Mouse (Mus musculus): Measurements from ENCODE around the gene Olfr619. TPM values are rescaled to one million over a fixed set of nuclear protein-coding genes. Genes with fewer than 3 reads are reported as not detected.

The Olfr619 gene
- not detected in 2 replicates for polyA plus RNA-seq (2015; fragmentation: Nextera tagmentation; extraction: Ambion mirVana)

DNA sequence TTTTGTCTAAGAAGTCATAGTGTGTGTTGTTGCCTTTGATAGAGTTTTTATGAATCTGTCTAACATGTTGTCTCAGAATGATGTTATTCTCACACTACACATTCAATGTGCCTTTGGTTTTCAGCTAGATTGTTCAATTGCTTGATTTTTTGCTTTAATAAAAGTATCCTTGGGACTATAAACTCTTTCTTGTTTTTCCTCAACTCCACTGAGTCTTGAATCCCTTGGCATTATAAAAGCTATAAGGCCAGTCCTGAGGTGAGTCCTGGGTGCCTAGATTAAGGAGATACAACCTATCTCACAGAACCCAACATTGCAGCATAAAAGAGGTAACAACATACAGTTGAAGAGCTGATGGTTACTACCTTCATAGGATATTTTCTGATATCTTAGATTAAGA is at the start of gene Olfr619:
Olfr619 (plus strand) TSS at position 301 of the 400 bp plus-strand sequence.

DNA sequence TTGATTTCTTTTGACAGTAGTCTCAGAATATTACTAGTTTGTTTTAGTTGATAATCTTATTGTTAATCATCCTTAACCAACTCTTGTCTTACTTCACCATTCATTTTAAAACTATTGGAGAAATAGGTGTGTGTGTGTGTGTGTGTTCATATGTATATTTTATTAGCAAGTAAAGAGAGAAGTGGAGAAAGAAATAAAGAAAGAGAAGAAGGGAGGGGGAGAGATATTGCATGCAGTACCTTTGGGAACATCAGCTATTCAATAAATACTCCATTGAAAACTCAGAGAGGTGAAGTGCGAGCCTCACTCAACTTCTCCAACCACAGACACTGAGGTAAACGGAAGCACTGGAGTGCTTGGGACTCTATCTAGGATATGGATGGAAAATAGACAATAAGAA is 44.6 kb upstream of the Olfr619 start, which contains the start of gene Olfr615:
Olfr615 (plus strand) TSS at position 301 of the 400 bp plus-strand sequence.

DNA sequence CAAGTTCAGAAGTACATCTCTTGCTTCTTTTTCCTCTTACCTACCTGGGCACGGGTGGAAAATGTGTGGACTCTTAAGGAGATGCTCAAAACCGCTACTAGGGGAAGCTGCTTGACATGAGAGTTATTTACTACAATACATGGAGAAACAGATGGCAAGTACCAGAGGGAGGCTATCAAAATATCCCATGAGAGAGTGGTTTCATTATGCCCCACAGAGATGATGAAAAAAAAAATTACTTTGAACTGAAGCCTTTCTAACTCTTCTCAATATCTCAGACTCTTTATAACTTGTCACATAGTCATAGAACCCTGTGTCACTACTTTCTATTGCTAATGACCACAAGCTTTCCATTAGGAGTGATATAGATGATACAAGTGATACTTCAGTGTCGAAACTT is 31.3 kb upstream of the Olfr619 start, which contains the start of gene Olfr616:
Olfr616 (minus strand) TSS at position 101 of the 400 bp plus-strand sequence.

DNA sequence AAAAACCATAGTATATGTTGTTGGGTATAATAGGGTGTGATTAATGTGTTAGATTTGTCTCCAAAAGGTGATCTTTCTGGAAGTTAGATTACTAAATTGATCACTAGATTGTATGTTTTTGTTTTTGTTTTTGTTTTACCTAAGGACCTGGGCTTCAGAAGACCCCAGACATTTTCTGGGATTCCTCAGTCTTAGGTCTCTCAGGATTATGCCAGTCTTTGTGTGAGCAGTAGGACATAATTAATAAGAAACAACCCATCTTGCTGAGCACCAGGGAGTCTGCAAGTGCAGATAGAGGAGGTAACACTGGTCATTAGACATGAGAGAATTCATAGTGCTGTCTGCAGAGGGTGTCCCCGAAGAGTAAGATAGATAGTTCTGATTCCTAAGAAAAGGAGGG is 27.6 kb upstream of the Olfr619 start, which contains the start of gene Olfr617:
Olfr617 (plus strand) TSS at position 301 of the 400 bp plus-strand sequence.

DNA sequence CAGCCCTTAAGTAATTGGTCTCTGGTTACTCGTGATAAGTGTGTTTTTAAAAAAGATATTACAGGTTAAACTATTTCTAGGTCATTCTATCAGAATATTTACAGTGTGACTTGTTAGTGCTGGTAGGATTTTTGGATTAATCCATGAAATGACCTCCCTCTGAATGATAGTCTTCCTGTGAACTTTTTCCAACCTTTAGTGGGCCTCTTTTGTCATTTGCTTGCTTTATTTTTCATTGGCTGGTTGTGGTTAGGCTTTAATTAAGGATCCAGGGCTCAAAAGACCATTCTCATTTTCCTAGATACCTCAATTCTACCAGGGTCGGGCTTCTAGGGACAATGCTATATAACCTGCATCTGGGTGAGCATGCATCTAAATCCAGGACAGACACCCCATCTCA is 10.6 kb upstream of the Olfr619 start, which contains the start of gene Olfr618:
Olfr618 (plus strand) TSS at position 301 of the 400 bp plus-strand sequence.

DNA sequence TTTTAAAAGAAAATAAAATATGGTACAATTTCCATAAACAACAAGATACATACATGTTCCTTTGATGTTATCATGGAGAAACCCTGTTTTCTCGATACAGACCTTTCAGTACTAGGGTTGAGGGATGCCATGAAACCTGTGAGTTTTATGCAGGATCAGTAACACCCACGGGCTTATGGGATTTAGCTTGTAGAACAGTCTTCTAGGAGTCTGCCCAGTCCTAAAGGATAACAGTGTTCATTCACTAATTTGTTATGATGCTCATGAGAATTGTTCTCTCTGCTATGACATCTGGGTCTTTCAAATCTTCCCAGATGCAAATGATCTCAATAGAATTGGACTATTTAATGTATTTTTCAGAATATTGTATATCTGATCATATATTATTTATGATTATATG is 12.1 kb downstream of the Olfr619 start, which contains the start of gene Olfr620:
Olfr620 (minus strand) TSS at position 101 of the 400 bp plus-strand sequence.

DNA sequence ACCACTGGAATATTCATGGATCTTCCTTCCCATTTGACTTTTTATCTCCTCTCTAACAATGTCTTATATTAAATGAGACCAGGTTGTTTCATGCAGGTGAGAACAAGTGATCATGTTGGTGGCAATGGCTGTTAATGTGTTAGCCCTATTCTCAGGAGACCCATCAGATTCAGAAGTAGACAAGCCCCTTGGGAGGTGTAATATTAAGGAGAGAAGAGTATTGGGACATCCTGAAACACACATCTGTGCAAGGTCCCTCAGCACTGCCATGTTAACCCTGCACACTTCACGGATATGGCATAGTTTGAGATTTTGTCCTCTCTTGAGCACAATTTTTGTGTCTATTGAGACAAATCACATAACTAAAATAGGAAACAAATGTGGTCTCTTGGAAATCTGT is 42.2 kb downstream of the Olfr619 start, which contains the start of gene Olfr622:
Olfr622 (minus strand) TSS at position 101 of the 400 bp plus-strand sequence.

Other genes starting within 250 kb of the Olfr619 start
- gene Olfr601, start 237.9 kb upstream of the Olfr619 start, polyA plus RNA-seq (2015; fragmentation: Nextera tagmentation; extraction: Ambion mirVana) = not detected in 2 replicates
- not detected in 2 replicates for gene Olfr603, start 214.4 kb upstream of the Olfr619 start, polyA plus RNA-seq (2015; fragmentation: Nextera tagmentation; extraction: Ambion mirVana)
- gene Usp17lc, start 185.5 kb upstream of the Olfr619 start, polyA plus RNA-seq (2015; fragmentation: Nextera tagmentation; extraction: Ambion mirVana) = not detected in 2 replicates
- gene Olfr605, start 155.1 kb upstream of the Olfr619 start, polyA plus RNA-seq (2015; fragmentation: Nextera tagmentation; extraction: Ambion mirVana) = not detected in 2 replicates
- not detected in 2 replicates for gene Olfr606, start 151.5 kb upstream of the Olfr619 start, polyA plus RNA-seq (2015; fragmentation: Nextera tagmentation; extraction: Ambion mirVana)
- not detected in 2 replicates for gene Olfr607, start 136.4 kb upstream of the Olfr619 start, polyA plus RNA-seq (2015; fragmentation: Nextera tagmentation; extraction: Ambion mirVana)
- not detected in 2 replicates for gene Olfr608, start 130.7 kb upstream of the Olfr619 start, polyA plus RNA-seq (2015; fragmentation: Nextera tagmentation; extraction: Ambion mirVana)
- gene Olfr609, start 102.5 kb upstream of the Olfr619 start, polyA plus RNA-seq (2015; fragmentation: Nextera tagmentation; extraction: Ambion mirVana) = not detected in 2 replicates
- gene Olfr610, start 88.5 kb upstream of the Olfr619 start, polyA plus RNA-seq (2015; fragmentation: Nextera tagmentation; extraction: Ambion mirVana) = not detected in 2 replicates
- gene Olfr611, start 79.7 kb upstream of the Olfr619 start, polyA plus RNA-seq (2015; fragmentation: Nextera tagmentation; extraction: Ambion mirVana) = not detected in 2 replicates
- not detected in 2 replicates for gene Olfr612, start 57.9 kb upstream of the Olfr619 start, polyA plus RNA-seq (2015; fragmentation: Nextera tagmentation; extraction: Ambion mirVana)
- not detected in 2 replicates for gene Olfr613, start 52.5 kb upstream of the Olfr619 start, polyA plus RNA-seq (2015; fragmentation: Nextera tagmentation; extraction: Ambion mirVana)
- not detected in 2 replicates for gene Olfr615, start 44.5 kb upstream of the Olfr619 start, polyA plus RNA-seq (2015; fragmentation: Nextera tagmentation; extraction: Ambion mirVana)
- gene Olfr616, start 31.4 kb upstream of the Olfr619 start, polyA plus RNA-seq (2015; fragmentation: Nextera tagmentation; extraction: Ambion mirVana) = not detected in 2 replicates
- gene Olfr617, start 27.5 kb upstream of the Olfr619 start, polyA plus RNA-seq (2015; fragmentation: Nextera tagmentation; extraction: Ambion mirVana) = not detected in 2 replicates
- not detected in 2 replicates for gene Olfr618, start 10.5 kb upstream of the Olfr619 start, polyA plus RNA-seq (2015; fragmentation: Nextera tagmentation; extraction: Ambion mirVana)
- not detected in 2 replicates for gene Olfr620, start 12.0 kb downstream of the Olfr619 start, polyA plus RNA-seq (2015; fragmentation: Nextera tagmentation; extraction: Ambion mirVana)
- gene Olfr622, start 42.1 kb downstream of the Olfr619 start, polyA plus RNA-seq (2015; fragmentation: Nextera tagmentation; extraction: Ambion mirVana) = not detected in 2 replicates
- not detected in 2 replicates for gene Olfr623, start 63.1 kb downstream of the Olfr619 start, polyA plus RNA-seq (2015; fragmentation: Nextera tagmentation; extraction: Ambion mirVana)
- gene Olfr624, start 70.6 kb downstream of the Olfr619 start, polyA plus RNA-seq (2015; fragmentation: Nextera tagmentation; extraction: Ambion mirVana) = 0.02 and 0.08 TPM in 2 replicates
- gene Olfr625-ps1, start 82.1 kb downstream of the Olfr619 start, polyA plus RNA-seq (2015; fragmentation: Nextera tagmentation; extraction: Ambion mirVana) = not detected in 2 replicates
- gene Olfr243, start 114.1 kb downstream of the Olfr619 start, polyA plus RNA-seq (2015; fragmentation: Nextera tagmentation; extraction: Ambion mirVana) = not detected in 2 replicates
- not detected in 2 replicates for gene Olfr628, start 129.8 kb downstream of the Olfr619 start, polyA plus RNA-seq (2015; fragmentation: Nextera tagmentation; extraction: Ambion mirVana)
- 0.14 and 0.19 TPM in 2 replicates for gene Olfr629, start 144.4 kb downstream of the Olfr619 start, polyA plus RNA-seq (2015; fragmentation: Nextera tagmentation; extraction: Ambion mirVana)
- gene Olfr630, start 156.8 kb downstream of the Olfr619 start, polyA plus RNA-seq (2015; fragmentation: Nextera tagmentation; extraction: Ambion mirVana) = not detected in 2 replicates
- 0.05 TPM in 1 of 2 replicates, not detected in the other for gene Olfr69, start 171.0 kb downstream of the Olfr619 start, polyA plus RNA-seq (2015; fragmentation: Nextera tagmentation; extraction: Ambion mirVana)
- gene Olfr68, start 179.1 kb downstream of the Olfr619 start, polyA plus RNA-seq (2015; fragmentation: Nextera tagmentation; extraction: Ambion mirVana) = 0.02 TPM in 1 of 2 replicates, not detected in the other
- not detected in 2 replicates for gene Olfr67, start 191.2 kb downstream of the Olfr619 start, polyA plus RNA-seq (2015; fragmentation: Nextera tagmentation; extraction: Ambion mirVana)
- gene Hbb-bt, start 213.4 kb downstream of the Olfr619 start, polyA plus RNA-seq (2015; fragmentation: Nextera tagmentation; extraction: Ambion mirVana) = 27,857 and 31,285 TPM in 2 replicates
- 96,477 and 101,005 TPM in 2 replicates for gene Hbb-bs, start 227.5 kb downstream of the Olfr619 start, polyA plus RNA-seq (2015; fragmentation: Nextera tagmentation; extraction: Ambion mirVana)
- gene Hbb-bh2, start 239.9 kb downstream of the Olfr619 start, polyA plus RNA-seq (2015; fragmentation: Nextera tagmentation; extraction: Ambion mirVana) = not detected in 2 replicates
- 1.3 and 1.9 TPM in 2 replicates for gene Hbb-bh1, start 242.6 kb downstream of the Olfr619 start, polyA plus RNA-seq (2015; fragmentation: Nextera tagmentation; extraction: Ambion mirVana)

Measured in spleen, postnatal 0 days (tissue).